Mouse (Mus musculus): Measurements from ENCODE around the gene Olfr631. TPM values are rescaled to one million over a fixed set of nuclear protein-coding genes. Genes with fewer than 3 reads are reported as not detected.
"Not testable (repeated sequence)": the region's sequence is repeated elsewhere in the genome, so short reads cannot be mapped to it uniquely, and the experiment has no call there.

Olfr631 gene
- total RNA-seq (2021), result not detected
- long read RNA-seq, experiment 1, result 0 reads
- long read RNA-seq, experiment 2, result 0 reads

DNA sequence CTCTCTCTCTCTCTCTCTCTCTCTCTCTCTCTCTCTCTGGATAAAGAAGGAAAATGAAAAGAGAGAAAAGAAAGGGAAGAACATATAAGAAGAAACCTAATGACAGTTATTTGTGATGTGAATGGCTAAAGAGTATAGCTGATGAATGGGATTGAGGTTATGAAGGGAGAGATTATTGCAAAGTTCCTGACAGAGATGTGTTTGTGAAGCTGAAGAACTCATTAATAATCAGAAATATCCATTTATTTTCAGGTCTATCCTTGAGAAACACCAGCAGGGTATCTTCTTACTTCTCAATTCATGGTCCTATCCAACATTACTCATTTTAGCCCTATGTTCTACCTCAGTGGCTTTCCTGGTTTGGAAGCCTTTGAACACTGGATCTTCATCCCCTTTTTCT is at the start of gene Olfr631:
Gene Olfr631, plus strand, starts transcription at position 301 of the 400 bp plus-strand sequence.
- DNase-seq, result no peak

DNA sequence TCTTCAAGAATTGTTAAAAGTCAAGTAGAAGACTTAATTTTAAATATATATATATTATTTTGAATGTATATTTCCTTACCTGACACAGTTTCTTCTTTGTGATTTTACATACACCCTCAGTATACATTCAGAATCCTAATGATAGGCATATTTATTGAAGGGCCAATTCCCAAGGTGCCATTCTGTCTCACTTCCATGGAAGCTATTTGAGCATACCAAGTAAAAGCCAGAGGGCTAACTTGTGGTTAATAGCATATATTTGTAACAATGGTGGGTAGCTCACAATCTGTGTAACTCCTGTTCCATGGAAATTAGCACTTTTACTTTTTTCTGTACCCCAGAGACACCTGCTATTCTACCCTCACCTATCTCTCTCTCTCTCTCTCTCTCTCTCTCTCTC is 42.5 kb upstream of the Olfr631 start, which contains the start of gene Olfr66:
Gene Olfr66, minus strand, starts transcription at position 101 of the 400 bp plus-strand sequence.
- no peak for DNase-seq

- no peak for DNase-seq
Observed at GRCm38 (mm10) chr7:103894385-103894784, 34.2 kb upstream of the Olfr631 start, which contains the start of gene Olfr64. Gene Olfr64 (minus strand): TSS chr7:103894485.

DNA sequence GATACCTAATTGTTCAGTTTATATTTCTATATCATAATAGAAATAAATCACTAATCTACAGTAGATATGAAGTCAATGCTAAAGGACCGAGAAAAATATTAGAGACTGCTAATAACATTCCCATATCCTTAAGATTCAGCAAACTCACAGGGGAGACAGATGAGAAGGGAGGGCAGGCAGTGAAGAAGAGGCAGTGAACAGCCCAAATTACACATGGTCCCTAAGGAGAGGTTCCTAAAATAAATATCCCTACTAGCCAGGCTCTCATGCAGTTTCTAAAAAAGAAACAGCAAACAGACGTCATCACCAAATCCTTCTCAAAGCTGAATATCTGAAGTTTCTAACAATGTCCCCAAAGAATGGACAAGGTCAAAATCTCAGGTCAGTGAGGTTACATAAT is 25.4 kb upstream of the Olfr631 start, which contains the start of gene Olfr65:
Gene Olfr65, plus strand, starts transcription at position 301 of the 400 bp plus-strand sequence.
- DNase-seq, result no peak

- no peak for DNase-seq
Observed at GRCm38 (mm10) chr7:103910047-103910446, 18.6 kb upstream of the Olfr631 start.

DNA sequence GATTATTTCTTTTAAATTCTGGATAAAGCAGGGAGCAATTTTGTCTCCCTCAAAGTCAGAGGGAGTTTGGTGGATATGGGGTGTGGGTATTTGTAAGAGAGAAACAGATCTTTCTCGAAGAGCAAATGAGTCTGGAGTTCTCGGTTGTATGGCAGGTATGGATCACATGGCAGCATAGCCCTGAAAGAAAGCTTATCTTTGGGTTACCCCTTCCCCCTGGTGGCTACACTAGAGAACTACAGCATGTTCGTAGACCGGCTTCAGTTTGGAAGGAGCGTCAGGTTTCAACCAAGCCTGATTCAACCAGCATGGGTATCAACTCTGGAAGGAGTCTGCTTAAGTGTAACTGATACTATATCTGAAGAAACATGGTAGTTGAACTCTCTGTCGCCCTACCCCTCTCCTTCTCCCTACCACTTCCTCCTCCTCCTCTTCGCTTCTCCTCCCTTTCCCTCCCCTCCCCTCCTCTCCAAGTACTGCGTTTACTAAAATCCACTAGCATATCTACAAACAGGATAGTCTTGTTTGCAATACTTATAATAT is 15.6 kb upstream of the Olfr631 start:
- peak; percentile 3 for DNase-seq

DNA sequence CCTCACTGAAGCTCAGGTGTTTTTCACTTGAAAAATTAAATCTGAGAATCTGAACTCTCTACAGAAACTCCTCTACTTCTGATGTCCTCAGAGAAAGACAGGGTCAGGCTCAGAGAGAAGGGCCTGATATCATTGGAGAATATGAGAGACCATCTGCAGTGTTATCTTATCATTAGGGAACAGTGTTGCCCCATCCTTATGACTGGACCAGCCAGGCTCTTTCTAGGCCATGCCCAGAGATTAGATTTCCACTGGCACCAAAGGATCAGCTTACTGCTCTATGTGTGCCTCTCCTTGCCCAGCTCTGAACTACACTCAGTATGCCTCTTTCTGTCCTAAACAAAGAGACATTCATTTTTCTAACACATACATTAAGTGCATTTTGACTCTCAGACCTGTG is 13.3 kb upstream of the Olfr631 start:
- DNase-seq, result no peak

GRCm38 (mm10) chr7:103934264-103934663 is 5.6 kb downstream of the Olfr631 start, which contains the start of gene Olfr632:
Gene Olfr632 (plus strand): TSS chr7:103934347.
- no peak for DNase-seq

- peak; percentile 43 for DNase-seq
Observed at GRCm38 (mm10) chr7:103942730-103943129, 14.1 kb downstream of the Olfr631 start.

DNA sequence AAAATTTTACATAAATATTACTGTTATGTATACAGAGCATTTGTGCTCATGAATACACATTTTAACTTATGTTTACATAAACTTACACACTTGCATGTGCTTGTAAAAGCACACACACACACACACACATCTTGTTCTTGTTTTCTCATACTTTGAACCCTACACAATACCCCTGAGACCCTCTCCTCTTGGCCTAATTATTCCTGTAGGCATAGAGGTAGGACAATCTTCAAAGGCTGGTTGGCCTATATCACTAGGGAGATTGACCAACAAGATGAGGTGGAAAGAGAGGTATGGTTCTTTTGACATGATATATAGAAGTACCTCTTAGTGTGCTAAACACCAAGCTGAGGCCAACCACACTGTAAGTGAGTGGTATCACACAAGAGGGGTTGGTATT is 15.5 kb downstream of the Olfr631 start, which contains the start of gene Olfr633:
Gene Olfr633, plus strand, starts transcription at position 301 of the 400 bp plus-strand sequence.
- no peak for DNase-seq

DNA sequence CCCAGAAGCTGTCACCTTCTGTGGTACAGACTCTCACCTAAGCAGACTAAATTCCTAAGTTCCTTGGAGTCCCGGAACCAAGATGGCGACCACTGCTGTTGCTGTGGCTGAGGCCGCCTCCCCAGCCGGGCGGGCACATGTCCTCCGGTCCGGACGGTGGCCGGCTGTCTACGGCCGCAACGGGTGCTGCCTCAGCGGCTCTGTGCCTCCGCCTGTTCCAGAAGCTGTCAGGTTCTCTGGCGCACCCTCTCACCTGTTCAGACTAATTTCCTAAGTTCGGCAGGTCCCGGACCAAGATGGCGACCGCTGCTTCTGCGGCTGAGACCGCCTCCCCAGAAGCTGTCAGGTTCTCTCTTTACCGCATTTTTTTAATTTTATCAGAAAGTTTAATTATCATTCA is 38.2 kb downstream of the Olfr631 start:
- not testable (repeated sequence) for DNase-seq

DNA sequence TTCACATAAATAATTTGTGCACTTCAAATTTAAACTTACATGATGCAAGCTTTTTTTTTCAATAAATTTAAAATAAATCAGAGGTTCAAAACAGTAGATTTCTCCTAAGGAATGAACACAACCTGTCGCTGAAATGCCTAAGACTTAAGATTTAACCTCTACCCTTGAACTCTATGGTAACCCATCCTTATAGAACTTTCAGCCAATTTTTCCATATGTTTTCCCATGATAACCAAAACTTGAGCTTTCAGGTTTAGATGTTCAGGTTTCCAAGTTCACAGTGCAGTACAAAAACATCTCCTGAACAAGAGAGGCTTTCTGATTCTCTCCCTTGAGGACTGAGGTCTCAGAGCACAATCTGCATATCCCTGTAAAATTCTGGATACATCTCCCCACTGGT is 42.2 kb downstream of the Olfr631 start, which contains the start of gene Olfr635:
Gene Olfr635, plus strand, starts transcription at position 301 of the 400 bp plus-strand sequence.
- no peak for DNase-seq

DNA sequence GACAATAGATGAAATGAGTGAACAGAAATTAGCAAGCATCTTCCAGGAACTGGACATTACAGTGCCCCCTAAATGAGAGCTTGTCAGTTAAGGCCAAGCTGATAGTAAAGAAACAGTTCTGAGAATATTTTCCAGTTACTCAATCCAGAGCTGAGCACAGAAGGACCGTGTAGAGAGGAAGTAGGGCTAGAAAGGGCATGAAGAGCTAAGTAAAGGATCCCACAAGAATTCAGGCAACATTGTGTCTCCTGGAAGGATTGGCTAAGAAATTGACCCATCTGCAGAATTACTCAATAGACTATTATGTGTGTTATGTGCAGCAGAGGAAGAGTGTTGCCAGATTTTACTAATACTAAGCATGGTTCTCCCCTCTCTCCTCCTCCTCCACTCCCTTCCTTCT is 43.2 kb downstream of the Olfr631 start:
- no peak for DNase-seq

Other genes with a start within 250 kb of the Olfr631 start
- not detected for gene Olfr625-ps1, start 246.1 kb upstream of the Olfr631 start, total RNA-seq (2021)
- not detected for gene Olfr243, start 214.2 kb upstream of the Olfr631 start, total RNA-seq (2021)
- gene Olfr628, start 198.5 kb upstream of the Olfr631 start, total RNA-seq (2021), result not detected
- not detected for gene Olfr629, start 183.9 kb upstream of the Olfr631 start, total RNA-seq (2021)
- not detected for gene Olfr630, start 171.5 kb upstream of the Olfr631 start, total RNA-seq (2021)
- gene Olfr69, start 157.2 kb upstream of the Olfr631 start, total RNA-seq (2021), result not detected
- gene Olfr68, start 149.1 kb upstream of the Olfr631 start, total RNA-seq (2021), result not detected
- not detected for gene Olfr67, start 137.0 kb upstream of the Olfr631 start, total RNA-seq (2021)
- 100 to 1,000 TPM; 489 to 710 TPM for gene Hbb-bt, start 114.8 kb upstream of the Olfr631 start, total RNA-seq (2021)
- gene Hbb-bs, start 100.7 kb upstream of the Olfr631 start, total RNA-seq (2021), result 1,000 to 10,000 TPM; 3,542 to 4,429 TPM
- not detected for gene Hbb-bh2, start 88.3 kb upstream of the Olfr631 start, total RNA-seq (2021)
- gene Hbb-bh1, start 85.7 kb upstream of the Olfr631 start, total RNA-seq (2021), result not detected
- gene Hbb-y, start 75.6 kb upstream of the Olfr631 start, total RNA-seq (2021), result not detected
- gene Olfr66, start 42.6 kb upstream of the Olfr631 start, total RNA-seq (2021), result not detected
- not detected for gene Olfr64, start 34.3 kb upstream of the Olfr631 start, total RNA-seq (2021)
- gene Olfr65, start 25.3 kb upstream of the Olfr631 start, total RNA-seq (2021), result not detected
- gene Olfr632, start 5.5 kb downstream of the Olfr631 start, total RNA-seq (2021), result not detected
- gene Olfr633, start 15.6 kb downstream of the Olfr631 start, total RNA-seq (2021), result not detected
- gene Olfr635, start 42.3 kb downstream of the Olfr631 start, total RNA-seq (2021), result not detected
- not detected for gene Olfr638, start 69.9 kb downstream of the Olfr631 start, total RNA-seq (2021)
- gene Olfr639, start 88.5 kb downstream of the Olfr631 start, total RNA-seq (2021), result under 1 TPM in 1 of 2 experiments, not detected in 1; 0.06 TPM
- not detected for gene Olfr640, start 96.7 kb downstream of the Olfr631 start, total RNA-seq (2021)
- not detected for gene Olfr641, start 106.6 kb downstream of the Olfr631 start, total RNA-seq (2021)
- not detected for gene Olfr642, start 123.8 kb downstream of the Olfr631 start, total RNA-seq (2021)
- not detected for gene 4930516K23Rik, start 132.6 kb downstream of the Olfr631 start, total RNA-seq (2021)
- not detected for gene Olfr644, start 143.0 kb downstream of the Olfr631 start, total RNA-seq (2021)
- not detected for gene Olfr645, start 156.6 kb downstream of the Olfr631 start, total RNA-seq (2021)
- not detected for gene Olfr646, start 176.0 kb downstream of the Olfr631 start, total RNA-seq (2021)
- gene Ubqln5, start 201.0 kb downstream of the Olfr631 start, total RNA-seq (2021), result not detected
- not detected for gene Olfr643, start 208.6 kb downstream of the Olfr631 start, total RNA-seq (2021)
- gene Ubqln3, start 214.5 kb downstream of the Olfr631 start, total RNA-seq (2021), result not detected
- not detected for gene Ubqlnl, start 221.7 kb downstream of the Olfr631 start, total RNA-seq (2021)
- not detected for gene Olfm5, start 236.0 kb downstream of the Olfr631 start, total RNA-seq (2021)